In the genomic region with DNA sequence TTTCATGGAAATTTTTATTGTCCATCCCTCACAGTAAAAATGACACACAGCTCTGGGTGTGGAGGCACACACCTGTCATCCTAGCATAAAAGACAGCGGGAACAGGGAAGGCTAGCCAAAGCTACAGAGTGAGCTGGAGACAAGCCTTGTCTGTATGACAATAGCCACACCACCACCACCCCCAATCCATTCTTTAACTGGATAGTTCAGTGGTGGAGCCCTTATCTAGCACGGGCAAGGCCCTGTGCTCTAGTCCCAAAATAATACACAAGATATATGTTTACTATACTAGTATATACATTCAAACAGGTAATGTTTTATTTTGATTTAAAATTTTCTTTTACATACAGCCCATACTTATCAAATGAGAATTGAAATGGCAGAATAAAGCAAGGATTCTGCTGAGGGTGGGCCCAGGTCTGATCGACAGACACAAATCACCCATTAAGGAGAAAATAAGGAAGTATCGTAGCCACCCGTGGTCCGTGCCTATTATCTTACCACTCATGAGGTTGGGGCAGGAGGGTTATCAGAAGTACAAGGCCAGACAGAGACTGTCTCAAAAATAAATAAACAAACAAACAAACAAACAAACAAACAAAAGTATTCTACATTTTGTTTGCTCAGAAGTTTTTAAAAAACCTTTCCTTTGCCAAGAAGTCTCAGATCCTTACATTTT, we compare ENCODE assay signal across 24 mouse cellular contexts. TPM values are rescaled to one million over a fixed set of nuclear protein-coding genes. Genes with fewer than 3 reads are reported as not detected.
DNase-seq lines count a peak whose midpoint lies in the region; ATAC-seq lines count a peak whose summit lies in the region.
"Had no signal": no experiment of that assay in that cellular context is flagged by ENCODE, and none has a peak within 500 bp of the region (broad histone marks: within the 10 kb centered on the region; RNA-seq: fewer than 3 reads in every experiment).

No protein-coding gene starts in this region.

- no peaks in the 10 kb centered on the region; the same call in 1 of the 2 replicates for H3K27me3 ChIP-seq in liver, embryonic 12.5 days (replicated peaks)
- H3K27me3 ChIP-seq in liver, embryonic 16.5 days (ENCODE audit: control insufficient read depth, insufficient read depth, low read depth, low read length), result no peaks in the 10 kb centered on the region
- no peaks in the 10 kb centered on the region for H3K27me3 ChIP-seq in kidney, embryonic 15.5 days
- no peaks in the 10 kb centered on the region for H3K27me3 ChIP-seq in hindbrain, embryonic 11.5 days (ENCODE audit: control insufficient read depth, insufficient read depth, low read length)
- H3K27me3 ChIP-seq: embryonic facial prominence, embryonic 15.5 days had no signal

- ATAC-seq in common myeloid progenitor, adult 5-6 weeks (replicated peaks; ENCODE audit: low read depth, poor library complexity, severe bottlenecking), result peak; percentile 45; the same call in 1 of the 2 replicates
- ATAC-seq in liver, embryonic 12.5 days, result peak; percentile 60
- 0 out of 2 replicates have a peak, but pooled peaks have one; percentile 30 for ATAC-seq in liver, embryonic 16.5 days (ENCODE audit: low read depth)
- ATAC-seq in kidney, embryonic 15.5 days (replicated peaks; ENCODE audit: low FRiP score), result no peak
- ATAC-seq in hindbrain, embryonic 11.5 days (ENCODE audit: low FRiP score), result no peak
- ATAC-seq: CD4-positive, CD25-positive, alpha-beta regulatory T cell, adult 4 months; forebrain, embryonic 14.5 days; hindbrain, embryonic 16.5 days; inflammation-experienced regulatory T-cells, adult 6 months had no signal

- peaks cover 89% of the 10 kb centered on the region for H3K4me1 ChIP-seq in liver, embryonic 12.5 days
- peaks cover 72% of the 10 kb centered on the region for H3K4me1 ChIP-seq in liver, embryonic 16.5 days (ENCODE audit: control insufficient read depth, low read depth, low read length)
- H3K4me1 ChIP-seq in kidney, embryonic 15.5 days, result peaks cover 24% of the 10 kb centered on the region
- no peaks in the 10 kb centered on the region; the same call in 1 of the 2 replicates for H3K4me1 ChIP-seq in hindbrain, embryonic 11.5 days (replicated peaks; ENCODE audit: control insufficient read depth, insufficient read depth, low read length)

- DNase-seq in cerebellum, postnatal 25 days, result peak; percentile 34 to 46
- DNase-seq in cerebellum, adult 9-10 months, result no peak
- no peak for DNase-seq in lung, postnatal 4 days
- no peak for DNase-seq in hindbrain, embryonic 11.5 days (ENCODE audit: low spot score)
- DNase-seq: adrenal gland, postnatal 10 days; B cell, adult 2 months; cerebellum, adult 11-12 months; cerebellum, adult 9-11 months; embryo, embryonic 11 days; gastrocnemius, postnatal 36 days; heart, adult 2 months; heart, postnatal 14 days had no signal

- H3K4me2 ChIP-seq in liver, embryonic 12.5 days, result peak overlapping the region; percentile 52
- peak overlapping the region; percentile 34 for H3K4me2 ChIP-seq in liver, embryonic 16.5 days (ENCODE audit: low read depth, low read length)
- no peak overlapping the region for H3K4me2 ChIP-seq in kidney, embryonic 15.5 days
- H3K4me2 ChIP-seq in hindbrain, embryonic 11.5 days (replicated peaks; ENCODE audit: low read depth, low read length), result no peak overlapping the region
- H3K4me2 ChIP-seq: embryonic facial prominence, embryonic 15.5 days had no signal

- H3K4me3 ChIP-seq in liver, embryonic 12.5 days, result no peak overlapping the region
- peak overlapping the region; percentile 14; the same call in 1 of the 2 replicates for H3K4me3 ChIP-seq in liver, embryonic 16.5 days (ENCODE audit: low read depth, low read length)
- no peak overlapping the region for H3K4me3 ChIP-seq in kidney, embryonic 15.5 days (replicated peaks)
- H3K4me3 ChIP-seq in hindbrain, embryonic 11.5 days (ENCODE audit: low read depth, low read length), result no peak overlapping the region
- H3K4me3 ChIP-seq: embryonic facial prominence, embryonic 15.5 days; erythroblast, embryonic 14.5 days; forebrain, embryonic 10.5 days; heart, adult 2 months; hindbrain, embryonic 10.5 days had no signal

- peaks cover 73% of the 10 kb centered on the region for H3K36me3 ChIP-seq in liver, embryonic 12.5 days
- H3K36me3 ChIP-seq in liver, embryonic 16.5 days (ENCODE audit: control insufficient read depth, insufficient read depth), result peaks cover 36% of the 10 kb centered on the region
- no peaks in the 10 kb centered on the region for H3K36me3 ChIP-seq in kidney, embryonic 15.5 days
- no peaks in the 10 kb centered on the region for H3K36me3 ChIP-seq in hindbrain, embryonic 11.5 days (ENCODE audit: control insufficient read depth, insufficient read depth, low read length)
- H3K36me3 ChIP-seq: embryonic facial prominence, embryonic 15.5 days; forebrain, embryonic 10.5 days; hindbrain, embryonic 10.5 days had no signal

- WGBS in liver, embryonic 12.5 days (ENCODE audit: insufficient replicate concordance), result 15% methylated on average over 6 of the region's 6 CpGs
- 22% methylated on average over 6 of the region's 6 CpGs for whole genome bisulfite sequencing in liver, embryonic 16.5 days (ENCODE audit: insufficient replicate concordance)
- 76% methylated on average over 6 of the region's 6 CpGs for WGBS in kidney, embryonic 15.5 days
- WGBS in hindbrain, embryonic 11.5 days, result 77% methylated on average over 6 of the region's 6 CpGs

- peak overlapping the region; percentile 4; the same call in 1 of the 2 replicates for H3K9ac ChIP-seq in liver, embryonic 12.5 days
- peak overlapping the region; percentile 36 for H3K9ac ChIP-seq in liver, embryonic 16.5 days (ENCODE audit: low read depth, low read length)
- H3K9ac ChIP-seq in kidney, embryonic 15.5 days, result no peak overlapping the region
- H3K9ac ChIP-seq in hindbrain, embryonic 11.5 days (ENCODE audit: low read depth, low read length), result no peak overlapping the region
- H3K9ac ChIP-seq: embryonic facial prominence, embryonic 15.5 days had no signal

- H3K9me3 ChIP-seq in liver, embryonic 12.5 days (replicated peaks), result no peaks in the 10 kb centered on the region
- no peaks in the 10 kb centered on the region for H3K9me3 ChIP-seq in liver, embryonic 16.5 days (replicated peaks; ENCODE audit: control insufficient read depth, low read length)
- H3K9me3 ChIP-seq in kidney, embryonic 15.5 days (replicated peaks), result no peaks in the 10 kb centered on the region
- no peaks in the 10 kb centered on the region for H3K9me3 ChIP-seq in hindbrain, embryonic 11.5 days (ENCODE audit: control insufficient read depth, low read length)
- H3K9me3 ChIP-seq: embryonic facial prominence, embryonic 15.5 days; forebrain, embryonic 10.5 days; hindbrain, embryonic 10.5 days had no signal

- peak overlapping the region; percentile 79 for H3K27ac ChIP-seq in liver, embryonic 12.5 days
- H3K27ac ChIP-seq in liver, embryonic 16.5 days (ENCODE audit: low read length), result peak overlapping the region; percentile 65
- H3K27ac ChIP-seq in kidney, embryonic 15.5 days, result no peak overlapping the region
- H3K27ac ChIP-seq in hindbrain, embryonic 11.5 days (ENCODE audit: low read depth, low read length), result no peak overlapping the region
- H3K27ac ChIP-seq: embryonic facial prominence, embryonic 15.5 days; forebrain, embryonic 10.5 days; heart, adult 2 months; hindbrain, embryonic 10.5 days had no signal

RNA-seq across cellular contexts. Expression of a gene that starts 14.3 kb away (rescaled TPM):
- 0.64 and 1.0 TPM in 2 replicates for total RNA-seq in common myeloid progenitor, adult 5-6 weeks (2017)
- polyA plus RNA-seq in liver, embryonic 12.5 days (2016; fragmentation: Nextera tagmentation; extraction: Ambion mirVana), result 26.5 and 31.5 TPM in 2 replicates
- 50.0 and 59.2 TPM in 2 replicates for polyA plus RNA-seq in liver, embryonic 16.5 days (2015; fragmentation: Nextera tagmentation; extraction: Ambion mirVana)
- 3.3 and 5.3 TPM in 2 replicates for polyA plus RNA-seq in kidney, embryonic 15.5 days (2015; fragmentation: Nextera tagmentation; extraction: Ambion mirVana)
- polyA plus RNA-seq in hindbrain, embryonic 11.5 days (2014; fragmentation: Nextera tagmentation; extraction: Ambion mirVana), result 3.3 and 3.7 TPM in 2 replicates

Comparison
In these comparisons a context has a peak if more than half of its experiments do, and no peak if none do; other contexts are left out.
1. DNase-seq: peak in cerebellum, postnatal 25 days (2 of 2); none in cerebellum, adult 9-10 months (single experiment), lung, postnatal 4 days (0 of 2) and hindbrain, embryonic 11.5 days (single experiment).
2. ATAC-seq: peak in common myeloid progenitor, adult 5-6 weeks (single experiment), liver, embryonic 12.5 days (single experiment) and liver, embryonic 16.5 days (single experiment); none in kidney, embryonic 15.5 days (single experiment) and hindbrain, embryonic 11.5 days (single experiment).
3. H3K27ac ChIP-seq: peak in liver, embryonic 12.5 days (single experiment) and liver, embryonic 16.5 days (single experiment); none in kidney, embryonic 15.5 days (single experiment) and hindbrain, embryonic 11.5 days (single experiment).
4. H3K4me2 ChIP-seq: peak in liver, embryonic 12.5 days (single experiment) and liver, embryonic 16.5 days (single experiment); none in kidney, embryonic 15.5 days (single experiment) and hindbrain, embryonic 11.5 days (single experiment).
5. H3K9ac ChIP-seq: peak in liver, embryonic 12.5 days (single experiment) and liver, embryonic 16.5 days (single experiment); none in kidney, embryonic 15.5 days (single experiment) and hindbrain, embryonic 11.5 days (single experiment).